Mouse (Mus musculus): ENCODE results near the gene Nme1. TPM values are rescaled to one million over a fixed set of nuclear protein-coding genes. Genes with fewer than 3 reads are reported as not detected.
"Not testable (repeated sequence)": the region's sequence is repeated elsewhere in the genome, so short reads cannot be mapped to it uniquely, and the experiment has no call there.

Nme1 gene
- polyA plus RNA-seq, 1 experiment = 48.7 TPM

- no peak overlapping the region for H3K4me2 ChIP-seq (ENCODE audit: low read depth)
- H3K27me3 ChIP-seq (ENCODE audit: control insufficient read depth, insufficient read depth, insufficient read length) = no peaks in the 10 kb centered on the region
- H3K4me3 ChIP-seq = no peak overlapping the region
- peaks cover 19% of the 10 kb centered on the region for H3K79me2 ChIP-seq (ENCODE audit: control insufficient read depth, insufficient read depth)
- TF ChIP-seq REST (IDR thresholded peaks at IDR 0.05; ENCODE audit: insufficient read depth, insufficient read length) = no peak
- TF ChIP-seq USF1 (IDR thresholded peaks at IDR 0.05; ENCODE audit: low read depth) = no peak
- peak; percentile 72 for TF ChIP-seq POLR2AphosphoS2 (IDR thresholded peaks at IDR 0.05; ENCODE audit: insufficient read length, low read depth)
- peak; percentile 41 for TF ChIP-seq POLR2A (IDR thresholded peaks at IDR 0.05; ENCODE audit: insufficient read length, low read depth)
- TF ChIP-seq SRF (IDR thresholded peaks at IDR 0.05; ENCODE audit: control insufficient read depth, insufficient read length, low read depth) = no peak
- TF ChIP-seq CEBPB (IDR thresholded peaks at IDR 0.05; ENCODE audit: insufficient read depth, poor library complexity, severe bottlenecking) = no peak
- no peak for TF ChIP-seq MYOG (IDR thresholded peaks at IDR 0.05; ENCODE audit: control insufficient read depth in 1 of 3, insufficient read depth in 1 of 3, insufficient read length in 2 of 3, low read depth in 2 of 3)
- no peak for TF ChIP-seq MAX (IDR thresholded peaks at IDR 0.05; ENCODE audit: low read depth)
- no peak for TF ChIP-seq TCF3 (IDR thresholded peaks at IDR 0.05; ENCODE audit: insufficient read length, low read depth)
- no peak for TF ChIP-seq TCF12 (IDR thresholded peaks at IDR 0.05; ENCODE audit: insufficient read depth, poor library complexity, severe bottlenecking)
- peaks cover 22% of the 10 kb centered on the region for H3K36me3 ChIP-seq (ENCODE audit: control insufficient read depth, insufficient read depth)
- no peak overlapping the region for H3ac ChIP-seq (ENCODE audit: control insufficient read depth, insufficient read length)
Measured at GRCm38 (mm10) chr11:93948887-93949567, 19.3 kb downstream of the Nme1 start.

- Histone ChIP-seq H3K27me3 (ENCODE audit: control insufficient read depth, insufficient read depth, insufficient read length) (no peaks in the 10 kb centered on the region), H3K4me3 (no peak overlapping the region), H3K79me2 (ENCODE audit: control insufficient read depth, insufficient read depth) (no peaks in the 10 kb centered on the region), H3K4me2 (ENCODE audit: low read depth) (no peak overlapping the region), H3K36me3 (ENCODE audit: control insufficient read depth, insufficient read depth) (peaks cover 9% of the 10 kb centered on the region), H3ac (ENCODE audit: control insufficient read depth, insufficient read length) (no peak overlapping the region)
- TF ChIP-seq E2F4 (IDR thresholded peaks at IDR 0.05; ENCODE audit: insufficient read depth) (no peak), MAX (IDR thresholded peaks at IDR 0.05; ENCODE audit: low read depth) (no peak), TCF12 (IDR thresholded peaks at IDR 0.05; ENCODE audit: insufficient read depth, poor library complexity, severe bottlenecking) (no peak), MYOD1 (IDR thresholded peaks at IDR 0.05; ENCODE audit: control insufficient read depth in 1 of 3, insufficient read length in 2 of 3, low read depth in 2 of 3) (no peak), SRF (IDR thresholded peaks at IDR 0.05; ENCODE audit: control insufficient read depth, insufficient read length, low read depth) (no peak), REST (IDR thresholded peaks at IDR 0.05; ENCODE audit: insufficient read depth, insufficient read length) (no peak), POLR2AphosphoS2 (IDR thresholded peaks at IDR 0.05; ENCODE audit: insufficient read length, low read depth) (no peak), CEBPB (IDR thresholded peaks at IDR 0.05; ENCODE audit: insufficient read depth, poor library complexity, severe bottlenecking) (no peak), TCF3 (IDR thresholded peaks at IDR 0.05; ENCODE audit: insufficient read length, low read depth) (no peak), USF1 (IDR thresholded peaks at IDR 0.05; ENCODE audit: low read depth) (no peak), POLR2A (IDR thresholded peaks at IDR 0.05; ENCODE audit: insufficient read length, low read depth) (no peak), MYOG (IDR thresholded peaks at IDR 0.05; ENCODE audit: control insufficient read depth in 1 of 3, insufficient read depth in 1 of 3, insufficient read length in 2 of 3, low read depth in 2 of 3) (no peak)
Measured at GRCm38 (mm10) chr11:93944986-93945385, 23.3 kb downstream of the Nme1 start.

- Histone ChIP-seq H3K27me3 (ENCODE audit: control insufficient read depth, insufficient read depth, insufficient read length) (no peaks in the 10 kb centered on the region), H3ac (ENCODE audit: control insufficient read depth, insufficient read length) (no peak overlapping the region), H3K4me3 (no peak overlapping the region), H3K4me2 (ENCODE audit: low read depth) (no peak overlapping the region), H3K36me3 (ENCODE audit: control insufficient read depth, insufficient read depth) (peaks cover 14% of the 10 kb centered on the region), H3K79me2 (ENCODE audit: control insufficient read depth, insufficient read depth) (no peaks in the 10 kb centered on the region)
- TF ChIP-seq USF1 (IDR thresholded peaks at IDR 0.05; ENCODE audit: low read depth) = no peak
- TF ChIP-seq REST (IDR thresholded peaks at IDR 0.05; ENCODE audit: insufficient read depth, insufficient read length) = no peak
- TF ChIP-seq TCF12 (IDR thresholded peaks at IDR 0.05; ENCODE audit: insufficient read depth, poor library complexity, severe bottlenecking) = no peak
- TF ChIP-seq CEBPB (IDR thresholded peaks at IDR 0.05; ENCODE audit: insufficient read depth, poor library complexity, severe bottlenecking) = no peak
- TF ChIP-seq E2F4 (IDR thresholded peaks at IDR 0.05; ENCODE audit: insufficient read depth) = no peak
- TF ChIP-seq POLR2AphosphoS2 (IDR thresholded peaks at IDR 0.05; ENCODE audit: insufficient read length, low read depth) = no peak
- no peak for TF ChIP-seq MYOD1 (IDR thresholded peaks at IDR 0.05; ENCODE audit: control insufficient read depth in 1 of 3, insufficient read length in 2 of 3, low read depth in 2 of 3)
- TF ChIP-seq SRF (IDR thresholded peaks at IDR 0.05; ENCODE audit: control insufficient read depth, insufficient read length, low read depth) = no peak
- TF ChIP-seq MYOG (IDR thresholded peaks at IDR 0.05; ENCODE audit: control insufficient read depth in 1 of 3, insufficient read depth in 1 of 3, insufficient read length in 2 of 3, low read depth in 2 of 3) = no peak
- no peak for TF ChIP-seq MAX (IDR thresholded peaks at IDR 0.05; ENCODE audit: low read depth)
Measured at GRCm38 (mm10) chr11:93940906-93941305, 27.4 kb downstream of the Nme1 start.

- Histone ChIP-seq H3K4me3 (no peak overlapping the region), H3K27me3 (ENCODE audit: control insufficient read depth, insufficient read depth, insufficient read length) (no peaks in the 10 kb centered on the region), H3K79me2 (ENCODE audit: control insufficient read depth, insufficient read depth) (no peaks in the 10 kb centered on the region), H3ac (ENCODE audit: control insufficient read depth, insufficient read length) (no peak overlapping the region), H3K4me2 (ENCODE audit: low read depth) (no peak overlapping the region), H3K36me3 (ENCODE audit: control insufficient read depth, insufficient read depth) (peaks cover 59% of the 10 kb centered on the region)
- TF ChIP-seq REST (IDR thresholded peaks at IDR 0.05; ENCODE audit: insufficient read depth, insufficient read length) = no peak
- no peak for TF ChIP-seq MYOD1 (IDR thresholded peaks at IDR 0.05; ENCODE audit: control insufficient read depth in 1 of 3, insufficient read length in 2 of 3, low read depth in 2 of 3)
- TF ChIP-seq TCF3 (IDR thresholded peaks at IDR 0.05; ENCODE audit: insufficient read length, low read depth) = no peak
- no peak for TF ChIP-seq MYOG (IDR thresholded peaks at IDR 0.05; ENCODE audit: control insufficient read depth in 1 of 3, insufficient read depth in 1 of 3, insufficient read length in 2 of 3, low read depth in 2 of 3)
- TF ChIP-seq USF1 (IDR thresholded peaks at IDR 0.05; ENCODE audit: low read depth) = no peak
- no peak for TF ChIP-seq POLR2AphosphoS2 (IDR thresholded peaks at IDR 0.05; ENCODE audit: insufficient read length, low read depth)
- TF ChIP-seq CEBPB (IDR thresholded peaks at IDR 0.05; ENCODE audit: insufficient read depth, poor library complexity, severe bottlenecking) = no peak
Measured at GRCm38 (mm10) chr11:93929106-93929505, 39.2 kb downstream of the Nme1 start.

- not testable (repeated sequence) for H3K4me3 ChIP-seq; H3K27me3 ChIP-seq (ENCODE audit: control insufficient read depth, insufficient read depth, insufficient read length); H3K79me2 ChIP-seq (ENCODE audit: control insufficient read depth, insufficient read depth); H3K4me2 ChIP-seq (ENCODE audit: low read depth); H3ac ChIP-seq (ENCODE audit: control insufficient read depth, insufficient read length)
- H3K36me3 ChIP-seq (ENCODE audit: control insufficient read depth, insufficient read depth) = peaks cover 56% of the 10 kb centered on the region
Measured at GRCm38 (mm10) chr11:93915019-93915418, 53.3 kb downstream of the Nme1 start.
